Mouse (Mus musculus) heart, adult 2 months (tissue): ENCODE data around the gene Usp30. TPM values are rescaled to one million over a fixed set of nuclear protein-coding genes. Genes with fewer than 3 reads are reported as not detected.
A peak's percentile ranks its signal among the peaks of the same experiment; 100 is the strongest.

ENCODE experiments used
- DNase-seq, 2 experiments: peaks; one replicate each; pipeline ENCODE4 v3.0.0; 2021
- H3K27ac ChIP-seq: fragments of 200-600 bp; 2 replicates; pipeline ENCODE4 v1.8.1; 2022
- H3K27me3 ChIP-seq: fragments of 200-500 bp; 2 replicates; pipeline ENCODE4 v1.6.1; 2012; ENCODE audit warnings: mild to moderate bottlenecking, low read length, inconsistent platforms, mixed read lengths; ENCODE audit not compliant: control insufficient read depth, insufficient read depth
- H3K36me3 ChIP-seq: fragments of 200-500 bp; 2 replicates; pipeline ENCODE4 v1.6.1; 2012; ENCODE audit warnings: low read length, inconsistent platforms; ENCODE audit not compliant: control insufficient read depth, insufficient read depth
- H3K4me1 ChIP-seq: fragments of 200-500 bp; 2 replicates; pipeline ENCODE4 v1.6.1; 2011; ENCODE audit warnings: low read length; ENCODE audit not compliant: control insufficient read depth, insufficient read depth
- H3K4me3 ChIP-seq: fragments of 200-600 bp; 2 replicates; pipeline ENCODE4 v1.8.1; 2022
- H3K79me2 ChIP-seq: fragments of 200-500 bp; replicated peaks from 2 replicates; pipeline ENCODE4 v1.6.1; 2012; ENCODE audit warnings: mild to moderate bottlenecking, inconsistent platforms, low read length, moderate library complexity, mixed read lengths; ENCODE audit not compliant: control insufficient read depth, insufficient read depth
- H3K9ac ChIP-seq: fragments of 200-500 bp; 2 replicates; pipeline ENCODE4 v1.6.1; 2012; ENCODE audit warnings: low read depth, mild to moderate bottlenecking, control low read depth, inconsistent platforms, low read length, mixed read lengths
- CTCF ChIP-seq: fragments of 200-600 bp; IDR thresholded peaks from 2 replicates; pipeline ENCODE4 v1.8.1; 2022; ENCODE audit warnings: antibody characterized with exemption, mild to moderate bottlenecking, moderate library complexity
- EP300 ChIP-seq: fragments of 200-500 bp; IDR thresholded peaks from 2 replicates; pipeline ENCODE4 v1.6.1; 2011; ENCODE audit warnings: low read depth, low read length, control low read depth; ENCODE audit not compliant: insufficient read depth
- POLR2A ChIP-seq: fragments of 200-500 bp; IDR thresholded peaks from 2 replicates; pipeline ENCODE4 v1.6.1; 2011; ENCODE audit warnings: mild to moderate bottlenecking, low read depth, low read length, control low read depth; ENCODE audit not compliant: insufficient read depth
- WGBS: fragments of 180-500 bp; shearing (Covaris S2); methylation state at CpG from one replicate; pipeline ENCODE4 v1.1.7; 2018; 5-methylcytosine and 5-hydroxymethylcytosine counted together
- intact Hi-C: fragments of 180-260 bp; cut with DNase I; formaldehyde crosslinking; loops from one replicate; pipeline ENCODE4 v1.15.1; 2025
- polyA plus RNA-seq: library from polyadenylated mRNA; depleted of rRNA; stranded (reverse); fragments of >200 nt; gene quantifications from 2 replicates; pipeline ENCODE4 v1.2.3, GENCODE M21; 2012
- total RNA-seq, 2 experiments: library from RNA; stranded (reverse); gene quantifications; 2 replicates each; pipeline ENCODE4 v1.2.3; 2021

Gene Usp30
- total and polyA plus RNA-seq, 3 experiments: 10.1 to 11.2 (median 11.2) TPM

DNA sequence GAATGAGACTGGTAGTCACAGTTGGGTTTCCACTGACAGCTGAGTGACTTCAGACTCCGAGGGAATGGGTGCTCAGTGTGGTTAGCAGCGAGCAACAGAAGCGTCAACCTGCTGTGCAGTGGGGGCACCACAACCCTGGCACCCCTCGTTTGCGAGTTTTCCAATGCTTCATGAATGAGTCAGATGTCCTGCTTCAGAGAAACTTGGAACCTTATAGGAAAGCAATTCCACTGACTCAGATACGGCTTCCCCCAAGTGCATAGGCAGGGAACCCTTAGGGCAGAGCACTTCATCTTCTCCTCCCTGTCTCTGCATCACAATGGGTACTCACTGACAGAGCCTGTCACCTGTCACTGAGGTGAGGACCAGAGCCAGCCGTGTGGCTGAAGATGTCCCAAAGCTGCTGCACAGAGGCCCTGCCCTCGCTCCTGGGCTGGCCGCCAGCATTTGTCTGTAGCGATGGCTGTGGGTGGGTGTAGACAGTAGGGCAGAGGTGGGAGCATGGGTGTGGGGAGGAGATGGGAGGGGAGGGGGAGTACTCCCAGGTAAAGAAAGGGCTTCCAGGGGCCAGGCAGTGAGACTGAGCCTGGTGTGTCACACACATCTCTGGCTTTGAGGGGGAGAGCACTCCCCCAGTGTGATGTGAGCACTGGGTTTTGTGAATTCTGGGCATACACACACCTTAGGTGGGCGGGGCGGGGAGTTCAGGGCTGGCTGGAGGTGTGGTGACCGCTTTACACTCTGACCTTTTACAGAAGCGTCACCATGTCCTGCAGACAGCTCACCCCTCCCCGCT is 72.4 kb downstream of the Usp30 start:
- Histone ChIP-seq H3K9ac (no peak overlapping the region), H3K4me1 (peaks cover 12% of the 10 kb centered on the region), H3K36me3 (no peaks in the 10 kb centered on the region), H3K27me3 (no peaks in the 10 kb centered on the region), H3K4me3 (no peak overlapping the region), H3K27ac (peak overlapping the region; percentile 82), H3K79me2 (no peaks in the 10 kb centered on the region)
- intact Hi-C loops: loop anchor here (2.0 kb wide), 1 partner anchor 41 kb away; no protein-coding TSS in a partner anchor
- DNase-seq: peak; percentile 40 to 45
- TF ChIP-seq CTCF (no peak), EP300 (no peak), POLR2A (no peak)
- WGBS: 49% methylated on average over 15 of the region's 15 CpGs

- Histone ChIP-seq H3K27me3 (no peaks in the 10 kb centered on the region), H3K27ac (peak overlapping the region; percentile 82), H3K9ac (peak overlapping the region; percentile 26), H3K36me3 (no peaks in the 10 kb centered on the region), H3K79me2 (no peaks in the 10 kb centered on the region), H3K4me1 (peaks cover 12% of the 10 kb centered on the region), H3K4me3 (0 out of 2 replicates have a peak overlapping the region, but pooled peaks have one; percentile 13)
- peak; percentile 54 to 58 for DNase-seq
- intact Hi-C loops: loop anchor here (2.0 kb wide), 1 partner anchor 40 kb away; no protein-coding TSS in a partner anchor
- TF ChIP-seq CTCF (no peak), EP300 (no peak), POLR2A (no peak)
- 23% methylated on average over 21 of the region's 21 CpGs for WGBS
Observed at GRCm38 (mm10) chr5:114138277-114139164, 73.3 kb downstream of the Usp30 start.

DNA sequence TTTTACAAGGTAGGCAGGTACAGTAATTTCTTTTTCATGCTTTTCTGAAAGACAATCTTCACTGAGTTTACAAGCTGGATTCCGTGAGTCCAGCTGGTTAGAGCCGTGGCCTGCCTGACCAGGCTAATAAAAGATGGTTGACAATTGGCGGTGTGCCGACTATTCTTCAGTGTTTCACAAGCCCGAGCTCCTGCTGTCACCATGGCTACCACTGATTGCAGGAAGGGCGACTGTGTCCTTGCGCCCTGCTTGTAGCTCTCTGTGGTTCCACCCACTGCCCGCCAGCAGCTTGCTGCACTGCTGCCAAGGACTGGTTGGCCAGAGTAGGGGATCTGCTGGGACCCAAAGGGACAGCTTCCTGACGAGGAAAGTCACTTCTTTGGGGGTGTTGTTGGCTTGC is 73.9 kb downstream of the Usp30 start:
- 14% methylated on average over 9 of the region's 9 CpGs for WGBS
- 0 out of 2 replicates have a peak overlapping the region, but pooled peaks have one; percentile 13 for H3K4me3 ChIP-seq
- DNase-seq: peak; percentile 81 to 91
- intact Hi-C loops: loop anchor here (2.0 kb wide), 1 partner anchor 40 kb away; no protein-coding TSS in a partner anchor
- no peaks in the 10 kb centered on the region for H3K27me3 ChIP-seq
- no peaks in the 10 kb centered on the region for H3K79me2 ChIP-seq
- peaks cover 12% of the 10 kb centered on the region for H3K4me1 ChIP-seq
- no peak overlapping the region for H3K9ac ChIP-seq
- TF ChIP-seq CTCF (no peak), EP300 (peak; percentile 84), POLR2A (peak; percentile 57)
- H3K27ac ChIP-seq: peak overlapping the region; percentile 82
- H3K36me3 ChIP-seq: no peaks in the 10 kb centered on the region

DNA sequence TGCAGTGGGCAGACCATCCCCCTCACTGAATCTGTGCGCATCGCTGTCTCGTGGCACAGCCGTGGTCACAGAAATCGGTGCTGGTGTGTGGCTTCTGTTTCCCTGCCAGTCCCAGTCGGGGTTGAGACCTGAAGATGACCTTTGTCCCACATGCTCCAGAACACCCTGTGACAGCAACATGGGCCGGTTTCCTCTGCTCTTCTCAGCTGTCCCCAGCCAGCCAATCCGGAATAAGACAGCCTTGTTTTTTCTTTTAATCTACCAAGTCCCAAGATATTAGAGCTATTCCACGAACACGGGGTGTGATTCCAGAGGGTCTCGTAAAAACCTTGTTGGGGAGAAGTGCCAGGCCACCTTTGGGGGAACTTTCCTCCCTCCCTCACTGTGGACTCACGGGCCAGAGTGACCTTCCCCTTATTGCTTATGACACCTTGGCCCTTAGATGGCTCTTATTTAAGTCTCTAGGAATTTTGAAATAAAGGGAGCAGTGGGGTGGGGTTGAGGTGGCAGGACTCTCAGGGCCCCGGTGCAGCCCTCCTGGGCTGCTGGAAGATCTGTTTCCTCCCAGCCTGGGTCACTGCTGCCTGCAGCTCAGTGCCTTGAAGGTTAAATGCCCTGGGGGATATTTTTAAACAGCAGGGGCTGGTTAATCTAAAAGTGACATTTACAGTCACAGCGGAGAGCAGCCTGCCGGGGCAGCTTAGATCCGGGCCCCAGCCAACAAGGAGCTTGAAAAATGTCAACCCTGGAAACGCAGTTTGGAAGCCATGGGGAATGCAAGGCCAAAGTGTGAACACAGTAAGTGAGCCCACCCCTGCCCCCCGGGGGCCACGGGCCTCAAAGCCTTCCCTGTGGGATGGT is 81.0 kb downstream of the Usp30 start, which contains the start of gene Acacb:
Acacb (plus strand) TSS at position 508 of the 861 bp plus-strand sequence.
- Histone ChIP-seq H3K9ac (peak within 1 kb of the TSS; percentile 84), H3K27me3 (no peaks in the 10 kb centered on the region), H3K4me1 (peaks cover 2% of the 10 kb centered on the region), H3K36me3 (no peaks in the 10 kb centered on the region), H3K79me2 (no peaks in the 10 kb centered on the region), H3K4me3 (peak within 1 kb of the TSS; percentile 50), H3K27ac (peak within 1 kb of the TSS; percentile 79)
- intact Hi-C loops: no loop called here
- peak; percentile 52 to 76 for DNase-seq
- 13% methylated on average over 19 of the region's 19 CpGs for WGBS
- TF ChIP-seq EP300 (peak; percentile 94), POLR2A (peak; percentile 56), CTCF (no peak)
